Mouse (Mus musculus): ENCODE results near the gene Tmem196. TPM values are rescaled to one million over a fixed set of nuclear protein-coding genes. Genes with fewer than 3 reads are reported as not detected.
A peak's percentile ranks its signal among the peaks of the same experiment; 100 is the strongest.
"Not testable (repeated sequence)": the region's sequence is repeated elsewhere in the genome, so short reads cannot be mapped to it uniquely, and the experiment has no call there.

Gene Tmem196
- polyA plus RNA-seq, 1 experiment = 12.0 TPM

- H3K27ac ChIP-seq (ENCODE audit: insufficient read depth, low read length) = no peak overlapping the region
- no peak overlapping the region for H3K4me3 ChIP-seq (replicated peaks; ENCODE audit: insufficient read depth, low read depth, low read length)
- no peaks in the 10 kb centered on the region for H3K27me3 ChIP-seq (ENCODE audit: control insufficient read depth, insufficient read depth, low read length)
- DNase-seq = no peak
- TF ChIP-seq POLR2A (IDR thresholded peaks at IDR 0.05; ENCODE audit: borderline replicate concordance, insufficient read depth, low read length) (no peak), CTCF (IDR thresholded peaks at IDR 0.05; ENCODE audit: borderline replicate concordance, insufficient read depth, low read depth, low read length) (no peak)
- H3K4me1 ChIP-seq (ENCODE audit: control insufficient read depth, insufficient read depth, low read length) = no peaks in the 10 kb centered on the region
Measured at GRCm38 (mm10) chr12:120004280-120004679, 58.7 kb downstream of the Tmem196 start.

- DNase-seq = no peak
- Histone ChIP-seq H3K27ac (ENCODE audit: insufficient read depth, low read length) (no peak overlapping the region), H3K4me3 (replicated peaks; ENCODE audit: insufficient read depth, low read depth, low read length) (no peak overlapping the region), H3K27me3 (ENCODE audit: control insufficient read depth, insufficient read depth, low read length) (no peaks in the 10 kb centered on the region), H3K4me1 (ENCODE audit: control insufficient read depth, insufficient read depth, low read length) (no peaks in the 10 kb centered on the region; the same call in 1 of the 2 replicates)
- TF ChIP-seq POLR2A (IDR thresholded peaks at IDR 0.05; ENCODE audit: borderline replicate concordance, insufficient read depth, low read length) (no peak), CTCF (IDR thresholded peaks at IDR 0.05; ENCODE audit: borderline replicate concordance, insufficient read depth, low read depth, low read length) (no peak)
- 16% methylated on average over 4 of the region's 4 CpGs for WGBS
Measured at GRCm38 (mm10) chr12:120014768-120015167, 69.1 kb downstream of the Tmem196 start.

- Histone ChIP-seq H3K27ac (ENCODE audit: insufficient read depth, low read length) (no peak overlapping the region), H3K27me3 (ENCODE audit: control insufficient read depth, insufficient read depth, low read length) (no peaks in the 10 kb centered on the region), H3K4me1 (ENCODE audit: control insufficient read depth, insufficient read depth, low read length) (no peaks in the 10 kb centered on the region; the same call in 1 of the 2 replicates), H3K4me3 (replicated peaks; ENCODE audit: insufficient read depth, low read depth, low read length) (no peak overlapping the region)
- no peak for TF ChIP-seq POLR2A (IDR thresholded peaks at IDR 0.05; ENCODE audit: borderline replicate concordance, insufficient read depth, low read length)
- no peak for TF ChIP-seq CTCF (IDR thresholded peaks at IDR 0.05; ENCODE audit: borderline replicate concordance, insufficient read depth, low read depth, low read length)
- 17% methylated on average over 1 of the region's 1 CpGs for WGBS
- DNase-seq = no peak
Measured at GRCm38 (mm10) chr12:120015201-120015600, 69.6 kb downstream of the Tmem196 start.

GRCm38 (mm10) chr12:120028089-120028959 lies 82.7 kb downstream of the Tmem196 start:
- not testable (repeated sequence) for H3K4me3 ChIP-seq (replicated peaks; ENCODE audit: insufficient read depth, low read depth, low read length); H3K27ac ChIP-seq (ENCODE audit: insufficient read depth, low read length); H3K27me3 ChIP-seq (ENCODE audit: control insufficient read depth, insufficient read depth, low read length); H3K4me1 ChIP-seq (ENCODE audit: control insufficient read depth, insufficient read depth, low read length)
- peak; percentile 72 to 88 for DNase-seq
- 76% methylated on average over 15 of the region's 15 CpGs for WGBS

Data from cerebellum, adult 2 months (tissue).